Mouse (Mus musculus) bone marrow macrophage, adult 2 months (primary cell): ENCODE measurements at regions not wholly inside any gene's neighbourhood (a gene's known extent, or its start where the extent isn't known, plus 50 kb on each side); places are given as distances from the start of the nearest gene placed in this dataset.

Source experiments
- CTCF ChIP-seq: IDR thresholded peaks from 2 replicates; pipeline ENCODE4 v1.5.1; 2012; ENCODE audit warnings: low read depth, mild to moderate bottlenecking, low read length, moderate library complexity
- POLR2A ChIP-seq: IDR thresholded peaks from 2 replicates; pipeline ENCODE4 v1.6.1; 2012; ENCODE audit warnings: mild to moderate bottlenecking, low read depth, low read length, borderline replicate concordance

DNA sequence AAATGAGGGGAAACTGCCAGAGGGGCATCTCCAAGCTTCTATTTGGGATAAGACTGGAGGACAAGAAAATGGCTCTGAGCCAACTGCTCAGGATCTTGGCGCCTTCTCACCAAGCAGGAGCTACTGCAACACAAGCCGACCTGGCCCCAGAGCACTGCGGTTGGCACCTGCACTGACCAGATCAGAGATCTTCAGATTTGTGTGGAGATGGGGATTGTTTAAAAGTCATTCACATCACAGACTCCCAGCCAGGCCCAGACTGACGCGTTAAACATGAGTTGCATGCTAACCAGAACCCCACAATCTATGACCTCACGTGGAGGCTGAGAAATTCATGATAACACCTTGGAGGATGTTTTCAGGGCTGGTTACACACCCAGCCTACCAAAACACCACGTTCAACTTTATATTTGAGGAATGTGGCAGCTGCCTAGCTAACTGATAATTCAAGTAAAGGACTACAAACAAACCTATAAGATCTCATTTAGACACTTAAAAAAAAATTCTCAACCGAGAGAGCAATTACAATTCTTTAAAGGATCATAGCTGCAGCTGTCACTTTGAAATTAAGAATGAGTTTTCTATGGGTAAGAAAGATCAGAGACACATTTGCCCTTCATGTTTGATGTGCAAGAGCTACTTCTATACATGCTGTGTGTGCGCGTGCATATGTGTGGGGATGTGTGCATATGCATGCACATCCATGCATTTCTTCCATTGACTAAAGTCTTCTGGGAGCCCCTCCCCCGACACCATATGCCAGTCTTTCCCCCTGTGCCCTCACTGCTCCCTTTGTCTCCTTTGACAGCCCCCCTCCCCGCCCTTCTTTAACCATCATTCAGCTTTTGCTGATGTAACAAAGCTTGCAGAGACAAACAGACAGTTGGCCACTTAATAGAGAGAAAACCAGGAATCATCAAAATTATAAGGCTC is 484.8 kb upstream of the Cited2 start:
- TF ChIP-seq CTCF, result no peak
- no peak for TF ChIP-seq POLR2A
